Mouse (Mus musculus): Measurements from ENCODE around the gene Rnase2b. TPM values are rescaled to one million over a fixed set of nuclear protein-coding genes. Genes with fewer than 3 reads are reported as not detected.

Gene Rnase2b
- total RNA-seq, 2 experiments from 2014 or later: not detected

Other genes with a start within 250 kb of the Rnase2b start
- gene Osgep, start 237.4 kb upstream of the Rnase2b start, total RNA-seq (2021): 10 to 100 TPM; 30.7 to 34.6 TPM
- gene Apex1, start 237.3 kb upstream of the Rnase2b start, total RNA-seq (2021): 10 to 100 TPM; 51.7 to 55.9 TPM
- 100 to 1,000 TPM in 1 of 2 experiments, 10 to 100 TPM in 1; 97.5 to 102 TPM for gene Pip4p1, start 231.4 kb upstream of the Rnase2b start, total RNA-seq (2021)
- gene Pnp, start 231.2 kb upstream of the Rnase2b start, total RNA-seq (2021): 10 to 100 TPM; 12.0 to 13.6 TPM
- gene Gm49342, start 217.7 kb upstream of the Rnase2b start, total RNA-seq (2021): 10 to 100 TPM; 11.4 to 18.0 TPM
- gene Pnp2, start 206.3 kb upstream of the Rnase2b start, total RNA-seq (2021): 1 to 10 TPM; 1.1 to 1.9 TPM
- gene Rnase10, start 154.5 kb upstream of the Rnase2b start, total RNA-seq (2021): under 1 TPM in 1 of 2 experiments, not detected in 1; 0.27 TPM
- not detected for gene Rnase9, start 120.4 kb upstream of the Rnase2b start, total RNA-seq (2021)
- gene Rnase11, start 112.1 kb upstream of the Rnase2b start, total RNA-seq (2021): not detected
- not detected for gene Rnase12, start 104.6 kb upstream of the Rnase2b start, total RNA-seq (2021)
- not detected for gene Olfr750, start 87.8 kb upstream of the Rnase2b start, total RNA-seq (2021)
- 10 to 100 TPM; 20.5 to 21.8 TPM for gene Rnase4, start 71.2 kb upstream of the Rnase2b start, total RNA-seq (2021)
- 1 to 10 TPM; 6.3 to 6.4 TPM for gene Ang, start 71.1 kb upstream of the Rnase2b start, total RNA-seq (2021)
- gene Eddm3b, start 47.8 kb upstream of the Rnase2b start, total RNA-seq (2021): not detected
- gene Rnase6, start 38.4 kb upstream of the Rnase2b start, total RNA-seq (2021): under 1 TPM in 1 of 2 experiments, not detected in 1; 0.32 TPM
- gene Rnase1, start 15.5 kb upstream of the Rnase2b start, total RNA-seq (2021): under 1 TPM; 0.57 to 0.73 TPM
- gene Ang2, start 36.9 kb downstream of the Rnase2b start, total RNA-seq (2021): not detected
- not detected for gene Ear14, start 41.1 kb downstream of the Rnase2b start, total RNA-seq (2021)
- gene Rnase2a, start 93.9 kb downstream of the Rnase2b start, total RNA-seq (2021): not detected
- gene Gm7247, start 199.5 kb downstream of the Rnase2b start, total RNA-seq (2021): not detected
- gene Vmn2r88, start 248.6 kb downstream of the Rnase2b start, total RNA-seq (2021): not detected

Measured in left cerebral cortex, postnatal 25 days (tissue).